Mouse (Mus musculus) adrenal gland, postnatal 14 days (tissue): ENCODE results near the gene Eif4h. TPM values are rescaled to one million over a fixed set of nuclear protein-coding genes. Genes with fewer than 3 reads are reported as not detected.

Experiments used
- DNase-seq: peaks from one replicate; pipeline ENCODE4 v3.0.0; 2021; ENCODE audit warnings: mixed read lengths
- total RNA-seq: library from RNA; stranded (reverse); gene quantifications from 2 replicates; pipeline ENCODE4 v1.2.3, GENCODE M21; 2021

Eif4h gene
- total RNA-seq, 1 experiment from 2014 or later, result 277 TPM

DNA sequence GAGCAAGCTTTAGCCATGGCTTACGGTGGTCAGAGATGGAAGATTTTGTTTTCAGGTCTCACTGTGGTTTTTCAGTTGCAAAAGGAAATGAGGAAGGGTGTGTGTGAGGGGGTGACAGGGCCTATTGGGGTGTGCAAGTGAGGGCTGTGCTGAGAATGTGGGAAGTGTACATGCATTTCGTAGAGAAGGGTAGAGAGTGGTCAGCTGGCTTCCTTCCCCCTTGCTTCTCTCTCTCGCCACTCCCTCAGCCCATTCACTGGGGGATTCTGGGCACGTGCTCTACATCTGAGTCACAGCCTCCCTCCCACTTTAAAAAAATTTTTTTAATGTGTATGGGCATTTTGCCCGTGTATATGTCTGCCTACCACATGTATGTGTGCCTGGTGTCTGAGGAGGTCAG lies 32.2 kb downstream of the Eif4h start:
- peak; percentile 27 for DNase-seq

DNA sequence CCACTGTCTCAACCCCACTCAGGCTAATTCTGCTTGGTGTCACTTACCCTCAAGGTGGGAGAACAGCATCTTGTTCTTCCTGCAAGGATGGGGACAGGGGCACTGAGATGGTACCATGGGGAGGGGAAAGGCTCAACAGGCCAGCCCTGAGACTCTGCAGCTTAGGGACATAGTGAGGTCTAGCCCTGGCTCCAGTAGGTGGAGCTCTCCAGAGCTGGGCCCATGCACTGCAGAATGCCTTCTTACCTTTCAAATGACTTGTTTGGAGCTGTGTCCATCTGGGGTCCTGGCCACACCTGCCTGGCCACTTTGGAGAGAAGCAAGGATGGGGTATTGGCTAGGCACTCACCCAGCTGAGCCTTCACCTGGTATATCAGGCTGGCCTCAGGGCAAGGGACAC lies 33.0 kb downstream of the Eif4h start:
- DNase-seq, result no peak

GRCm38 (mm10) chr5:134604376-134604775 lies 34.9 kb downstream of the Eif4h start:
- DNase-seq, result no peak

DNA sequence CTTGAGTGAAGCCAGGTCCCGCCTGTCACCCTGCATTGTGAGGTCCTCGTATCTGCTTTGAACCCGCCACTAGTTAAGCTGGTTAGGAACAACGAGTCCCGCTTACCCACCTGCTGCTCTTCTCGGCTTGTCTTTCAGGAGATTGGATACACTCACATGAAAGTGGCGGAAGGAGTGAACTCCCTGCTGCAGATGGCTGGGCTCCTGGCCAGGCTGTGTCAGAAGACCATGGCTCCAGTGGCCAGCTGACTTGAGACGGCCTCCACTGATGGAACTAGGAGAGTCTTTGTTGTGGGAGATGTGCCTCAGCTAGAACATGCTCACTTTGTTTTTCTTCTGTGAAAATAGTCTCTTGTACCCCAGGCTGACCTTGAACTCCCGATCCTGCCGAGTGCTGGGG lies 41.6 kb downstream of the Eif4h start:
- peak; percentile 40 for DNase-seq

DNA sequence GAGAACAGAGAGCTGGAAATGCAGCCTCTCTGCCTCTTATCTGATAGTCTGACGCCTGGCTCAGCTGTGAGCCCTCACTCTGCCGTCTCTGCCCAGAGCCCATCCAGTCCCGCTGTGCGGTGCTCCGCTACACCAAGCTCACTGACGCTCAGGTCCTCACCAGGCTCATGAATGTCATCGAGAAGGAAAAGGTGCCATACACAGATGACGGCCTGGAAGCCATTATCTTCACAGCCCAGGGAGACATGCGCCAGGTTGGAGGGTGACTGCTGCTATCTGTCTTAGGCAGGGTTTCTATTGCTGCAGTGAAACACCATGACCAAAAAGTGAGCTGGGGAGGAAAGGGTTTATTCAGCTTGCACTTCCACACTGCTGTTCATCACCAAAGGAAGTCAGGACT lies 46.2 kb downstream of the Eif4h start:
- no peak for DNase-seq

DNA sequence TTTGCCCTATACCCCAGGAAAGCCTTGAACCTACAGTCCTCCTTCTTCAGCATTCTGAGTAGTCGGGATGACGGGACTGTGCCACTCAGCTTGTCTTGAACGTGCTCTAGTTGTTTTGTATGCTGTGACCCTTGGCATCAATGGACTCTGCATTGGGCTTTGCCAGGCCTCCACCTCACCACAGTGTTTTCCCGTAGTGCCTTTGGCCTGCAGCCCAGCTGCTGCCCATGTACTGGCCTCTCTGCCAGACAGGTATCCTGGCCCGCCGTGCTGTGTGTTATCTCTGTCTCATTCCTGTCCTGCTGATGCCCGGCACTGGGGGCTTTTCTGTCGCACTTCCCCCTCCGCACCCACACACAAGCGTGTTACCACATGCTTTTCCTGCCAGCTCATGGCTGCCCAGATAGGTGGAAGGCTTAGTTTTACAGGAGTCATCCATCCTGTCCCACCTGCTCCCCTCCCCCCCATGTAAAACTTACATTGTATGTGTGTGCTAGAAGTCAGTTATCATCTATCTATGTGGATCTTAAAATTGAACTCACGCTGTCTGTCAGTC lies 47.2 kb downstream of the Eif4h start:
- no peak for DNase-seq

GRCm38 (mm10) chr5:134589900-134590299 lies 49.4 kb downstream of the Eif4h start:
- no peak for DNase-seq

- no peak for DNase-seq
Measured at GRCm38 (mm10) chr5:134584798-134585197, 54.5 kb downstream of the Eif4h start.

- DNase-seq, result no peak
Measured at GRCm38 (mm10) chr5:134583884-134584213, 55.4 kb downstream of the Eif4h start.

DNA sequence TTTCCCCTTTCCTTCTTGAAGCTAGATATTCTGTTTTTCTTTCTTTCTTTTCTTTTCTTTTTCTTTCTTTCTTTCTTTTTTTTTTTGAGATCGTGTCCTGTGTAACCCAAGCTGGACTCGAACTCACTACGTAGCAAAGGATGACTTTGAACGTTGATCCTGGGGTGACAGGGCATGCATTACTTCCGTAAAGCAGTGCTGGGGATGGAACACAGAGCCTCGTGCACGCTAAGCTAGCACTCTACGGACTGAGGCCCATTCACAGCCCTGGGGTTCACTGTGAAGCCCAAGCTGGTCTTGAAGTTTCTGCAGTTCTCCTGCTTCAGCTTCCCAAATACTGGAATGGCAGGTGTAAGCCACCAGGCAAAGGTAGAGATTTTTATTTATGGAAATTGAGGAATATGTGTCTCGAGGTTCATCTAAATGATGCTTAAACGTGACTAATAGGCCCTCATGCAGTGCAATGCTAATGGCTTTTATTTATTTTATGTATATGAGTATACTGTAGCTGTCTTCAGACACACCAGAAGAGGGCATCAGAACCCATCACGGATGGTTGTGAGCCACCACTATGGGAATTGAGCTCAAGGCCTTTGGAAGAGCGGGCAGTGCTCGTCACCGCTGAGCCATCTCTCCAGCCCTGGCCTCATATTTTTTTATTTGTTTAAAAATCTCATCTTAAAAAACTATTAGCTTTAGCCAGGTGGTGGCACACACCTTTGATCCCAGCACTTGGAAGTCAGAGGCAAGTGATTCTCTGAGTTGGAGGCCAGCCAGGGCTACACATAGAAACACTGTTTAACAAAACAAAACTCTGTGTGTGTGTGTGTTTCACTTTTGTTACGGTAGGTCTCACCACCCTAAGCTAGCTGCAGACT lies 56.0 kb downstream of the Eif4h start:
- DNase-seq, result no peak

- peak; percentile 98 for DNase-seq
Measured at GRCm38 (mm10) chr5:134582221-134582907, 56.9 kb downstream of the Eif4h start.

DNA sequence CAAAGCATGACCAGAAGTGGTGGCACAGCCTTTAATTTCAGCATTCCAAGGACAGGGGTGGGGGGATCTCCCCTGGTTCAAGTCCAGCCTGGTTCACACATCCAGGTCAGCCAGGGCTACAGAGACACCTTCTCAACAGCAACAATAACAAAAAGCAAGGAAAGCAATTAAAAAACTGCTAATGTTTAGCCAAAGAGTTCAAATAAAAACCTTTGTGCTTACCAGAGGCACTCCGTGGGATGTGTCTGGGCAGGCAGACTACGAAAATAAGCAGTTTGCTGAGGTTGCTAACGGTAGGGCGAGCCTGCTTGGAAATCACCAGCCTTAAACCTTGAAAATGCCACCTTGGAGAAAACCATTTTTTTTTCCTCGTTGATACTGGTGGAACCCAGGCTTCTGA lies 58.1 kb downstream of the Eif4h start, which contains the start of gene Rfc2:
Gene Rfc2 (plus strand): TSS at position 221 of the 400 bp plus-strand sequence.
- no peak for DNase-seq

DNA sequence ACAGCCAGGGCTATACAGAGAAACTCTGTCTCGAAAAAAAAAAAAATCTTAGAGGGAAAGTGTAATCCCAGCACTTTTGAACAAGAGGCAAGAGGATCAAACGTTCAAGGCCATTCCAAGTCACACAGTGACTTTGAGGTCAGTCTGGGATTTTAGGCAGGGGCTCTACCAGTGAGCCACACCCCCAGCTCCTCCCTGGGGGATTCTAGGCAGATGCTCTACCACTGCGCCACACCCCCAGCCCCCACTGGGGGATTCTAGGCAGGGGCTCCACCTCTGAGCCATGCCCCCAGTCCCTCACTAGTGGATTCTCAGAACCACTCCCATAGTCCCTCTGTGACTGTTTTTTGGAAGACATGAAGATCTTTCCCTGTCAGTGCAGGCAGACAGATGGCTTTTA lies 60.2 kb downstream of the Eif4h start:
- DNase-seq, result no peak

DNA sequence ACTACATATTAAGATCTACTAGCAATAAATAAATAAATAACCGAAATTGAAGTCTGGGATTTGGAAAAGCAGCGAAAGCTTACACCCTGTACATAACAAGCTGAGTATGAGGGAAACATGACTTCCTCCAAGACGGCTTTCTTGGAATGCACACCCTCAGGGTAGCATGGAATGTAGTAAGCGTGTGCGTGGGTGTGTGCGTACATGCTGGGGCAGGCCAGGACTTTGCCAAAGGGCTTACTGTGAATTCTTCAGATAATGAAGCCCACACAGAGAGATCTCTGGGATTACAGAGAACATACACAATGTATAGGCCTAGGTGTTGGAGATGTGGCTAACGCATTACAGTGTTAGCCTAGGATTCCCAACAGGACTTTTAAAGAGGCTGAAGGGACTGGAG lies 61.8 kb downstream of the Eif4h start:
- DNase-seq, result no peak

DNA sequence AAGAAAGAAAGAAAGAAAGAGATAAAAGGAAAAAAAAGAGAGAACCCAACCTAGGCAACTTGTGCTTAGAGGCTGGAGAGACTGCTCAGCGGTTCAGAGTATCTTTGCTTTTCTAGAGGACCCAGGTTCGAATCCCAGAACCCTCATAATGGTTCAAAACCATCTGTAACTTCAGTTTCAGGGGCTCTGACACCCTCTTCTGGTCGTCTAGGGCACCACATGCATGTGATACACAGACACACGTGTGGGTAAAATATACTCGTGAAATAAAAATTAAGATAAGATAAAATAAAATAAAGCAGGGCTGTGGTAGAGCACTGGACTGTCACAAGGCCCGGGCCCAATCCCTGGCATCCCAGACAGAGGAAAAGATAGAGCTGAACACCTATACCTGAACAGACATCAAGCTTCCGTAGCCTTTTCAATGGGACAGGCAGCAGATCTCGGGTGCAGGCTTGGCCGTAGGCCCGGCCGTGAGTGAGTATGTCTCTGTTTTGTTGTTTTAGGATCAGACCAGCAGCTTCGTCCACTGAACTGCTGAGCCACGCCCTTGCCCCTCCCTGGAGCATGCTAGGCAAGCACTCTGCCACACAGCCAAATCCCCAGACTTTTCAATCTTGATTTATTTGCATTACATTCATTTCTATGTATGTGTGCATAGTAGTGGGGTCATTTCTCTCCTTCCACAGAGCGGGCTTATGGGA lies 62.6 kb downstream of the Eif4h start:
- DNase-seq, result no peak

DNA sequence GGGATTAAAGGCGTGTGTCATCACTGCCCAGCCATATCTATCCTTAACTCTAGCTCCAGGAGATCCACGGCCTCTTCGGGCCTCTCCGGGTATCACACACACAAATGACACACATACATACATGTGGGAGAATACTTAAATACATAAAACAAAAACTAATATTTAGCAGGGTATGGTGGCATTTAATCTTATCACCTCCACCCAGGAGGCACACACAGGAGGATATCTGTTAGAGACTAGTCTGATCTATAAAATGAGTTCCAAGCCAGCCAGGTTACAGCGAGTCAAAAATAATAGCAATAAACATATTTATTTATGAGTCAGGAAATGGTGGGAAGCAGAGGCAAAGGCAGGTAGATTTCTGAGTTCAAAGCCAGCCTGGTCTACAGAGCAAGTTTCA lies 63.5 kb downstream of the Eif4h start:
- DNase-seq, result no peak

- peak; percentile 48 for DNase-seq
Measured at GRCm38 (mm10) chr5:134572508-134573214, 66.6 kb downstream of the Eif4h start.

DNA sequence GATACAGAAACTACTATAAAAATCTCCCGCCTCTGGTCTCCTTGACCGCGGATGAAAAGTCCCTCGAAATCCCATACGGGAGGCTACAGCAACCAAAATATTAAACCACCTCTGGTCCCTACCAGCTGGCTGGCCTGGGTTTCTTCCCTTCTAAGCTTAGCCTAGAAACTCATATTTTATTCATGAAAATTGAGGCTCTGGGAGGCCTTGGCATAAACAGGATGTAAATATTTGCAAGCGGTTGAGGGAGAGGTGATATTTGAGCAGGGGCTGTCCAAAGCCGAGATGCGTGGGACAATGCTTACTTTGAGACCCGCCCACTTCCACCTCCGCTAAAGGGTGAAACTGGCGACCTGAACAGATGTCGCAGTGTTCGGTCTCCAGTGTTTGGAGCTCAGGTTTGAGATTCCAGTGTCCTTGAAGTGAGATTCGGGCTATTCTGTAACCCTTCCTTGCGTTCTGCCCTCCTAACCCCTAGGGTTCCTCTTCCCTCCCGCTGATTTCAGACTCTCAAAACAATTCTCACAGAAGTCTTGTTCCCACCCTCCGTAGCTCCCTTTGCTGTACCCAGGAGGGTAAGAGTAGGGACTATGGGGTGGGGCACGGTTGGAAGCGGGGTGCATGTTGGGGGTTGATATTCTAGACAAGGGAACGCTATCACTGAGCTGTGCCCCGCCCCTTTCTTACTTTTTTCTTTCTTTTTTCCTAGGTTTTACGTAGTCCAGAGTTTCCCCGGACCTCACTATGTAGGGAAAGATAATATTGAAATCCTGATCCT lies 67.4 kb downstream of the Eif4h start:
- DNase-seq, result peak; percentile 79
